Mouse (Mus musculus) midbrain, embryonic 13.5 days (tissue): Measurements from ENCODE around the gene Awat1. TPM values are rescaled to one million over a fixed set of nuclear protein-coding genes. Genes with fewer than 3 reads are reported as not detected.

ENCODE experiments used
- ATAC-seq: fragments of 200-750 bp; cut with Nextera tagmentation; 2 replicates; pipeline ENCODE4 v1.8.0; 2017; ENCODE audit warnings: mild to moderate bottlenecking, moderate TSS enrichment, moderate library complexity
- H3K27ac ChIP-seq: fragments of 300-500 bp; sonication (generic); 2 replicates; pipeline ENCODE4 v1.5.1; 2015; ENCODE audit warnings: inconsistent platforms, mild to moderate bottlenecking, moderate library complexity
- H3K27me3 ChIP-seq: fragments of 300-500 bp; sonication (generic); 2 replicates; pipeline ENCODE4 v1.6.1; 2015; ENCODE audit warnings: mild to moderate bottlenecking, inconsistent platforms
- H3K36me3 ChIP-seq: fragments of 300-500 bp; sonication (generic); 2 replicates; pipeline ENCODE4 v1.6.1; 2015; ENCODE audit warnings: mild to moderate bottlenecking, inconsistent platforms
- H3K4me1 ChIP-seq: fragments of 300-500 bp; sonication (generic); replicated peaks from 2 replicates; pipeline ENCODE4 v1.6.1; 2015; ENCODE audit warnings: inconsistent platforms
- H3K4me2 ChIP-seq: fragments of 300-500 bp; sonication (generic); replicated peaks from 2 replicates; pipeline ENCODE4 v1.6.1; 2015; ENCODE audit warnings: moderate library complexity, mild to moderate bottlenecking, inconsistent platforms
- H3K4me3 ChIP-seq: fragments of 300-500 bp; sonication (generic); replicated peaks from 2 replicates; pipeline ENCODE4 v1.5.1; 2015; ENCODE audit warnings: mild to moderate bottlenecking, inconsistent platforms
- H3K9ac ChIP-seq: fragments of 300-500 bp; sonication (generic); replicated peaks from 2 replicates; pipeline ENCODE4 v1.6.1; 2015; ENCODE audit warnings: mild to moderate bottlenecking, inconsistent platforms
- H3K9me3 ChIP-seq: fragments of 300-500 bp; sonication (generic); 2 replicates; pipeline ENCODE4 v1.6.1; 2016; ENCODE audit warnings: mild to moderate bottlenecking, inconsistent platforms
- WGBS: fragments of 180-500 bp; shearing (Covaris S2); methylation state at CpG from one replicate; pipeline ENCODE4 v1.1.7; 2015; 5-methylcytosine and 5-hydroxymethylcytosine counted together
- polyA plus RNA-seq: library from polyadenylated mRNA; unstranded; fragments of >200 nt; fragmentation: Nextera tagmentation; extraction: Ambion mirVana; gene quantifications from 2 replicates; pipeline ENCODE4 v1.2.1, GENCODE M21; 2015

Awat1 gene
- polyA plus RNA-seq, 1 experiment from 2014 or later: not detected

GRCm38 (mm10) chrX:100625802-100626793, 54.0 kb downstream of the Awat1 start, which contains the start of gene Pdzd11:
Pdzd11 (minus strand) TSS chrX:100626568.
- H3K4me2 ChIP-seq: peak within 1 kb of the TSS; percentile 70
- H3K9ac ChIP-seq: peak within 1 kb of the TSS; percentile 58
- peak; percentile 100 for ATAC-seq
- peaks cover 16% of the 10 kb centered on the region for H3K36me3 ChIP-seq
- H3K27ac ChIP-seq: no peak within 1 kb of the TSS
- H3K4me3 ChIP-seq: peak within 1 kb of the TSS; percentile 54
- WGBS: 20% methylated on average over 62 of the region's 62 CpGs
- no peaks in the 10 kb centered on the region for H3K9me3 ChIP-seq
- H3K4me1 ChIP-seq: peaks cover 12% of the 10 kb centered on the region
- no peaks in the 10 kb centered on the region for H3K27me3 ChIP-seq

Other genes starting within 250 kb of the Awat1 start
- gene Otud6a, start 143.2 kb upstream of the Awat1 start, polyA plus RNA-seq: not detected in 2 replicates
- 0.24 and 0.26 TPM in 2 replicates for gene Awat2, start 129.5 kb upstream of the Awat1 start, polyA plus RNA-seq
- gene Igbp1, start 78.0 kb upstream of the Awat1 start, polyA plus RNA-seq: 29.0 and 30.1 TPM in 2 replicates
- not detected in 2 replicates for gene Dgat2l6, start 47.4 kb upstream of the Awat1 start, polyA plus RNA-seq
- not detected in 2 replicates for gene P2ry4, start 22.6 kb downstream of the Awat1 start, polyA plus RNA-seq
- gene Arr3, start 33.2 kb downstream of the Awat1 start, polyA plus RNA-seq: 0.27 TPM in 1 of 2 replicates, not detected in the other
- 13.2 and 14.0 TPM in 2 replicates for gene Kif4, start 53.5 kb downstream of the Awat1 start, polyA plus RNA-seq
- 121 and 135 TPM in 2 replicates for gene Pdzd11, start 54.3 kb downstream of the Awat1 start, polyA plus RNA-seq
- 24.8 and 26.1 TPM in 2 replicates for gene Gdpd2, start 157.6 kb downstream of the Awat1 start, polyA plus RNA-seq
- 9.4 and 10.8 TPM in 2 replicates for gene Dlg3, start 195.5 kb downstream of the Awat1 start, polyA plus RNA-seq